Mouse (Mus musculus): ENCODE data around the gene Usp39.
A peak's percentile ranks its signal among the peaks of the same experiment; 100 is the strongest.

Usp39 gene

GRCm38 (mm10) chr6:72371147-72371546, 26.2 kb upstream of the Usp39 start:
- peak in 1 of 2 experiments; percentile 65 for DNase-seq

GRCm38 (mm10) chr6:72370091-72370490, 25.1 kb upstream of the Usp39 start:
- no peak for DNase-seq

DNA sequence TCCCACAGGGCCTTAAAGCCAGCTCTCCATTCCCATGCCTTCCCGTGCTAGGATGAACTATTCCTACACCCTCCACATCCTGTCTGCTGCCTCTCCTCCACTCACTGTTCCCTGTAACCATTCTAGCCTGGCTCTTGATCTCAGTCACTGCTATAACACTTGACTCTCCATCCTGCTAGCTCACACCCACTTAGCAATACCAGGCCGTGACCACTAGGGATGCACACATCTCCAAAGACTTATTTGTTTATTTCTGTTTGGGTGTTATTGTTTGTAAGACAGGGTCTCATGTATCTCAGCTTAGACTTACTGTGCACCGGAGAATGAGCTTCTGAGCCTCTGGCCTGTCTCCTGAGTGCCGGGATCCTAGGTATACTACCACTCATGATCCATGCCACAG, 24.6 kb upstream of the Usp39 start:
- no peak for DNase-seq

DNA sequence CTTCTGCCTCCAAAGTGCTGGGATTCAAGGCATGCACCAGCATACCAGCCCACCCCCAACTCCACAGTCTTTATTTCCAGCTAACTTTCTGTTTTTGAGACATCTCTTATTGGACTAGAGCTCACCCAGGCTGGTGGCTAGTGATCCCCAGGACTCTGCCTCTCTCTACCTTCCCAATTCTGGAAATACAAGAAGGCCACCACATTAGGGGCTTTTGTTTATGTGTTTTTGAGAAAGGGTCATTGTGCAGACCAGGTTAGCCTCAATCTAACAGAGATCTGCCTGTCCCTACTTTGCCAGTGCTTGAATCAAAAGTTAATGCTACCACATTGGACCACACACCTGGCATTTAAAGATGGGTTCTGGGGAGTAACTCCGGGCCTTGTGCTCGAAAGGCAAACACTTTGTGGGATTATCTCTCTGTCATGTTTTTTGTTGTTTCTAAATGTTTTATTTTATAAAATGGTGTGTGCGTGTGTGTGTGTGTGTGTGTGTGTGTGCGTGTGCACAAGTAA, 22.5 kb upstream of the Usp39 start:
- DNase-seq, result no peak

DNA sequence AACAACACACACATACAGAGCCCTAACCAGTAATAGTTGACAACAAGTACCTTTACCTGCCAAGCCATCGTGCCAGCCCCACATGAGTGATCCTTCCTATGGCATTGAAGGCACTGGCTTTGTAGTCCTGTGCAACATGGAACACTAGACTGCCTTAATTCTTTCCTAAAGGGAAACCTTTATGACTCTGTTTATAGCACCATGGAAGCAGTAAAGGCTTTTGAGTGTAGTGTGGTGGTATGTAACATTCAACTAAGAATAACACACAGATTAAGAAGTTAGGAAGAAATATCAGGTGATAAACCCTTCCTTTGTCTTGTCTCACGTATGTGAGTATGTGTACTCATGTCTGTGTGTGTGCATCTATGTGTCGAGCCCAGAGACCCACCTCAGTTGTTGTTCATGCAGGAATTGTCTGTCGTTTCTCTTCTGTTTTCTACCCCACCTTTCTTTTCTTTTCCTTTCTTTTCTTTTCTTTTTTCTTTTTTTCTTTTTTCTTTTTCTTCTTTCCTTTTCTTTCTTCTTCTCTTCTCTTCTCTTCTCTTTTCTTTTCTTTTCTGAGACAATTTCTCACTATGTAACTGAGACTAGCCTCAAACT, 22.0 kb upstream of the Usp39 start, which contains the start of gene Rnf181:
TSS of gene Rnf181 (minus strand) at position 113 of the 600 bp plus-strand sequence.
- DNase-seq, result no peak

GRCm38 (mm10) chr6:72366304-72366703, 21.3 kb upstream of the Usp39 start:
- no peak for DNase-seq

DNA sequence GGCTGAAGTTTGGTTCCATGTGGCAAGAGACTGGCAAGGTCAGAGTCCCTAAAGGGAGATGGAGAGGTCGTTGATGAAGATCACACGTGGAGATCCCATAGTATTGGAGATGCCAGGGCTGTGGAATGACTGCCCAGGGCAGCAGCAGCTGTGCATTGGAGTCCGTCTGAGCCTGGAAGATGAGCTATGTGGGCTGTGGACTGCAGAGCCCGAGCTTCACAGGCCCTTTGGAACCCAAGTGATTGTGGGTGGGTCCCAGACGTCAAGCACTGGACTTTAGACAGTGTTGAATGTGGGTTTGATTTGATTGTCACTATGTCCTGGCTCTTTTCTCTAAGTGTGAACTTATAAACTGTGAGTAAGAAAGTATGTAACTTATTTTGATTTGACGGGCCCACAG, 20.0 kb upstream of the Usp39 start:
- no peak for DNase-seq

DNA sequence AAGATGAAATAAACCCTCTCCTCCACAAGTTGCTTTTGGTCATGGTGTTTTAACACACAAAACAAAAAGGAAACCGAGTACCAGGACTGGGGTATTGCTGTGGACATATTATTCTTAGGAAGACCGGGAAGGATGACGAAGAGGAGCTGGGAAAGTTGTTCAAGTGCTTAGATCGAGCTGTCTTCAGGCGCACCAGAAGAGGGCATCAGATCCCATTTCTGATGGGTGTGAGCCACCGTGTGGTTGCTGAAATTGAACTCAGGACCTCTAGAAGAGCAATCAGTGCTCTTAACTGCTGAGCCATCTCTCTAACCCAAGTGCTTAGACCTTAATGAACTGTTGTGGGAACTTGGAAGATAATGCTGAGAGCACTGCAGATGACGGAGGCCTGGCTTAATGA, 19.0 kb upstream of the Usp39 start:
- no peak for DNase-seq

- peak; percentile 92 to 96 for DNase-seq
These were observed 17.4 kb upstream of the Usp39 start for GRCm38 (mm10) chr6:72362132-72363028.

DNA sequence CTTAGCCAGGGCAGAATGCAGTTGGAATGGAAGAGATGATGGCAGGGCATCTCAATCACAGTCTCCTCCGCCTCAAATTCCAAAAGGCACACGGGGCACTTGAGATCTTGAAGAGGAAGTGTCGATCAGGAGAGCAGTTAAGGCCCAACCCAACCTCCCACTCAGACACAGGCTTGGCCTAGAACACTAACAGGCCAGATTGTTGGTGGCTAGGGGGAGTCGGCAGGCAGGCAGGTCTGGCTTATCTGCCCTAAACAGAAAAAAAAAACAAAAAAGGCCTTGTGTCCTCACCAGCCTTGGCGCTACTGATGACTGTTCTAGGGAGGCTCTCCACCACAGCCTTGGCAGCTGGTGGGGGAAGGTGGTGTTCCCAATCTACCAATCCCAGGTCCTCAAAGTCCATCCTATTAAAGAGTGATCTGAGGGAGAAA, 16.2 kb upstream of the Usp39 start:
- DNase-seq, result no peak

DNA sequence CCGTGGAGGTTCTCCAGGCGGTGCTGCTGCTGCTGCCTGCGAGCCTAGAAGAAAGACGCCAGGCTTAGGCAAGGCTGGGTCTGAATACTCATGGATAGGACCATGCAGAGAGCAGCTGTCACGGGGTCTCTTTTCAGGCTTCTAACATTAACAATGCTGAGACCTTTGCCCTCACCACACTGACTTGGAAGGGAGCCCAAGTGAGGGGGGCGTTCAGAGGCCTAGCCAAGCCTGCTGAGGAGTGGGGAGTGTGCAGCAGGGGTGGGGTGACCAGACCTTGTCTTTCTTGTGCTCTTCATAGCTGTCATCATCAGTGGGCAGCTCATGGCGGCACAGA, 15.6 kb upstream of the Usp39 start:
- DNase-seq, result peak; percentile 57 to 68

DNA sequence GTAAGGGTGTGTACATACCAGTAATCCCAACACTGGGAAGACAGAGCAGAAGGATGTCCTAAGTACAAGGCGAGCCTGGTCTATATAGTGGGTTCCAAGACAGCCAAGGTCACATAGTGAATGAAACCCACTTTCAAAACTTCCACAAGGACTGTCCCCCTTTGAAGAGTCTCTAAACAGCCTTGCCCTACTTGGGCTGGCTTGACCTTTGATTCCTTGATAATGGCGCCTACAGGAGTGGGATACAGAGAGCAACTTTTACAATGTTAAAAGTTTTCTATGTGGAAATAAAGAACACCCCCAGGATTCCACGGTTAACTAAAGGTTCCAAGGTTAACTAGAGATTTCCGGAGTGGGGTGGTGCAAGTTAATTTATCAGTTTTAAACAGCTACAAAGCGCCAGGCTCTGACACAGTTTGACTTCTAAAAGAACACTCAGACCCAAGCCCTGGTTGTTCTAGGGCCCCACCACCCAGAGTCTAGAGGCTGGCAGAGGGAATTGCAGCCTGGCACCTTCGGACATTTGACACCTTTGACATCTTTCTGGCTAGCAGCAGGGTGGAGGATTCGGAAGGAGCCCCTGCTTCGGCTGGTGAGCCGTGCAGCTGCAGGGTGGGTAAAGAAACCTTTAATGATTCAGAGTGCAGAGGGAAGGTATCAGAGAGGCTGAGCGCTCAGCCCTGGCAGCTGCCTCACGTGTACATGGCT, 15.1 kb upstream of the Usp39 start:
- no peak for DNase-seq

- DNase-seq, result no peak
These were observed 14.4 kb upstream of the Usp39 start for GRCm38 (mm10) chr6:72359343-72359742.

GRCm38 (mm10) chr6:72358086-72358764, 13.2 kb upstream of the Usp39 start:
- no peak for DNase-seq

DNA sequence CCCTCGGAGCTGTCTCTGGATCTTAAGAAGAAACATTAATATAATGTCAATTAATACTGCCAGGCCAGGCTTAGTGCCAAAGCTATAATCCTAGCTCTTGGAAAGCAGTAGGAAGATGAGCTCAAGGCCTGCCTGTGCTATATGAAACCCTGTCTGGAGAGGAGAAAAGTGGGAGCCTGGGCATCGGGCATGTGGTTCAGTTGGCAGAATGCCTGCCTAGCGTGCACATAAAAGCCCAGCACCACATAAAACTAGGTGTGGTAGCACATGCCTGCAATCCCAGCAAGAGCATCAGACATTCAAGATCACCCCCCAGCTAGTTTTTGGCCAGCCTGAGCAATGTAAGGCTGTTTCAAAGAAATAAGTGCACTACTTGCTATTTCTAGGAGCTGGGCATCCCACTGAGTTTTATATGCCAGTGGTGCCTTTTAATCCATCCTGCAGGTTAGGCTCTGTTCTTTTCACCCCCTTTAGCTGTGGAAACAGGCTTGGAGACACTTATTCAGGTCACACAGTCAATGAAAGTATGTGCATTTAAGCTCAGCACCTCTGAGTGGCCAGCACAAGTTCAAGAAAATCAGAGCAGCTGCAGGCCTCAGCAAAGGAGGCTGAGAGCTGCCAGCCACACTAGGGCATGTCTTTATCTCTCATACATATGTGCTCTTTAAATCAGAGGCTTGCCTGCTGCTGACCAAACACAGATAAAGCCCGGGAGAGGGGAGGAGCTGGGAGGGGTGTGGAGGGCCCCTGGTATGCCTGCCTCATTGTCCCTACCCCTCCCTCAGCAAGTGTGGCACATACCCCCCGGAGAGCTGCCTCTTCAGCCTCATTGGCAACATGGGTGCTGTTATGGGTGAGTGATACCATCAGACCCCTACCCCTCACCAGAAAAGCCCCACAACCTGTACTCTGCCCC, 12.4 kb upstream of the Usp39 start:
- no peak for DNase-seq

- no peak for DNase-seq
These were observed 11.1 kb upstream of the Usp39 start for GRCm38 (mm10) chr6:72356001-72356532.

DNA sequence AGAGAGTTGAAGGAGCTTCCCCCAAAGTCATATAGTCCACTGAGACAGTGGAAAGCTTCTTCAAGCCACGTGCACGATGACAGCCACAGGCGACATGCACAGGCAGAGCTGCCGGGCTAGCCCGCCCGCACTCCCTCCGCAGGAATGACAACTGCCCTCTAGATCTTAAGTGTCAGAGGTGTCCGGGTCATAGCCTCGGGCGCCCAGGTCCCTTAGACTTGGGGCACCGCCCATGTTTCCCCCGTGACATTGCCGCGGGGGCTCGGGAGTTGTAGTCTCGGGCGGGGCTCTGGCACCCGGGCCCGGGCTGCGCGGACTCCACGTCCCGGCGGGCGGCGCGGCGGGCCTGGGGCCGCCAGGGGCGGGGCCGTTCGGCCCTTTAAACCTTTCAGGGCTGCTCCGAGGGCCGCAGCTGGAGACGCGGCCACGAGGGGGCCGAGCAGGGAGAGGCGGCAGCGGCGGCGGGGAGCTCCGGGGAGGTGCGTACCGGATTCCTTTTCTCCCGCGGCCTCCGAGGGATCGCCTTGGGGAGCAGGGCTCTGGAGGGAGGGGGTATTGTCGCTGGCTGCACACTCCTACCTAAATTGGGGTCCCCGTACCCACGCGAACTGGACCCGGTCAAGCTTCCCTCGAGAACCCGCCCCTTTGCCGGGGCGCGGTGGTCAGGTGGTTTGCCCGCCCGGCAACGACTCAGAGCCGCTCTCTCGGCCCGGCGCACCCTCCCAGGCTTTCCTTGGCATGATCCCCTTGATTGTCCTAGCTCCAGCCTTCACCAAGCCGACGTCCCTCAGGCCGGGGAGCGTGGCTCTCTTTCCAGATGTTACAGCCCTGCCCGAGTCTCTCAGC, 10.3 kb upstream of the Usp39 start, which contains the start of gene Tmem150a:
TSS of gene Tmem150a (plus strand) at position 382 of the 846 bp plus-strand sequence.
- DNase-seq, result peak; percentile 89 to 94

DNA sequence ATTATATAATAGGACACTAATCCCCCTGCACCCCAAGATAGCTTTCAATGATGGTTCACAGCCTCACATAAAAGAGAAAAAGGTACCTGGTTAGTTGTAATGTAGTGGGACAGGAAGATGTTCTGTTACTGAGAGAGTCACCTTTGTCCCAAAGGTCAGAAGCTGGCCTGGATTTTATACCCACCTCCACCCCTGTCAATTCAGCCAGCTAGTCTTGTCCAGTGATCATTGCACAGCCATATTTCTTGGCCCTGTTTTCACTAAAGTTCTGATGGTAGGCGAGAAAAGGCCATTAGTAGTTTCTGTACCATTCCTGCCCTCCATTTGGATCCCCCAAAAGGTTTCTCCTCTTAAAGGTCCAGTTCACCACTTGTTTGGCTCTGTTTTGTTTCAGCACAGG, 9.0 kb upstream of the Usp39 start:
- no peak for DNase-seq

DNA sequence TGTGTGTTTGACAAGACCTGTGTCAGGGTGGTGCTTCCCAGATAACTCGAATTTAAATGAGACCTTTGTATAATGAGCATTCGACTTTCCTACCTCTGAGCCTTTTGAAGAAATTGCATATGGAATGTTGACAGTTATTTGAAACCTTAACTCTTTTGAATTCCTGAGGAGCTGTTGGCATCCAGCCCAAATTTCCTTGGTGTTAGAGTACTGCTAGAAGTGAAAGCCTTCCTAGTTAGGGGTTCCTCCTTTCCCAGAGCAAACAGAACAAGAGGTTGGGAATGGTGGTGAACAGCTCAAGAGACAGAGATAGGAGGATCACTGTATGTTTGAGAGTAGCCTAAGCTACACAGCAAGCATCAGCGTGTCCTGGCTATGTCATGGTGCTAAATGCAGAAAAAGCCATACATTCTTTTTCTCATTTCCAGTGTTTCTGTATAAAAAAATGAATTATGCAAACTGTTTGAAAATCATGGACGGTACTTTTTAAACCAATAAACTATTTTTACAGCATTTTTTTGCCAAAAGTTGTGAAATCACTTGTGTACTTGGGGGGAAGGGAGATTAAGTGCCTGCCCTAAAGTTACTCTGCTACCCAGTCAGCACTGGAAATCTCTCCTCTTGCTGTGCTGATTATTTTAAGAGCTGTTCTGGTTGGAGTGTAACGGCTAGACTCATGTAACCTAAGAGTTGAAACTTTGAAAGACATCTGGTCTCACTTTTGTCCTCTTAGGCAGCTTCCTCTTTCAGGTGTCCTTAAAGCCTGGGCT, 7.8 kb upstream of the Usp39 start:
- no peak for DNase-seq

DNA sequence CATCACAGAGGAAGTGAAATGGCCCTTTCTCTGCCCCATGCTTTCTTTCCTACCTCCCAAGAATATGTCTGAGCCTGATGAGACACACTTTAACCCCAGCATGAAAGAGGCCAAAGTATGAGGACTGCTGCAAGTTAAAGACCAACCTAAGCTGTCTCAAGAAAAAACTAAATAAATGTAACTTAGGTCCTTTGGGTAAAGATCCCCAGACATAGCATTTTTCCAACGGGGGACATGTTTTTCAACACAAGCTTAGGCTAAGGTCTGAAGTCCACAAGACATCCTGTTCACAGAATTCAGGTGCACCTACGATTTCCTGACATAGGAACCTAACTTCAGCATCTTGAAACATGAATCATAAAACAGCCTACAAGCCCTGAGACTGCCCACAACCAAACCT, 5.2 kb upstream of the Usp39 start:
- DNase-seq, result no peak

Measured in kidney, postnatal 4 days (tissue).